Mouse (Mus musculus) MEL (cell line): ENCODE data around the gene Bmper.

ENCODE experiments used
- CTCF ChIP-seq, 3 experiments: IDR thresholded peaks in 2 of 3; conservative IDR thresholded peaks in 1 of 3; 2 replicates each; pipeline ENCODE4 v1.5.1; 2011 to 2012; ENCODE audit warnings: low read length in 3 of 3, low read depth in 2 of 3, mild to moderate bottlenecking in 2 of 3, improper control_type of control experiment in 1 of 3, inconsistent platforms in 1 of 3, mixed read lengths in 1 of 3, moderate library complexity in 1 of 3; ENCODE audit not compliant: control insufficient read depth in 1 of 3, insufficient read depth in 1 of 3, poor library complexity in 1 of 3, severe bottlenecking in 1 of 3
- HCFC1 ChIP-seq: IDR thresholded peaks from 2 replicates; pipeline ENCODE4 v1.6.1; 2012; ENCODE audit warnings: low read depth, mild to moderate bottlenecking, inconsistent platforms, low read length, improper control_type of control experiment, moderate library complexity
- MAFK ChIP-seq: IDR thresholded peaks from 2 replicates; pipeline ENCODE4 v1.6.1; 2011; ENCODE audit warnings: low read depth, mild to moderate bottlenecking, low read length, improper control_type of control experiment, borderline replicate concordance
- POLR2A ChIP-seq, 2 experiments: IDR thresholded peaks; 2 replicates each; pipeline ENCODE4 v1.6.1; 2011 to 2012; ENCODE audit warnings: low read length in 2 of 2, mild to moderate bottlenecking in 2 of 2, control low read depth in 1 of 2, improper control_type of control experiment in 1 of 2, low read depth in 1 of 2, moderate library complexity in 1 of 2; ENCODE audit not compliant: control insufficient read depth in 1 of 2, insufficient read depth in 1 of 2, poor library complexity in 1 of 2
- POLR2AphosphoS5 ChIP-seq: IDR thresholded peaks from 2 replicates; pipeline ENCODE4 v1.6.1; 2012; ENCODE audit warnings: low read depth, borderline replicate concordance, mild to moderate bottlenecking, inconsistent platforms, low read length, moderate library complexity, mixed read lengths
- USF1 ChIP-seq: IDR thresholded peaks from 2 replicates; pipeline ENCODE4 v1.6.1; 2014; ENCODE audit warnings: low read depth, mild to moderate bottlenecking, inconsistent platforms, low read length, improper control_type of control experiment, moderate library complexity

GRCm38 (mm10) chr9:23187181-23187580 is 35.7 kb upstream of the Bmper start:
- TF ChIP-seq MAFK (no peak), POLR2A (IDR thresholded peaks at IDR 0.05; ENCODE audit: control insufficient read depth in 1 of 2, insufficient read depth in 1 of 2, low read depth in 1 of 2, low read length in 2 of 2, poor library complexity in 1 of 2) (no peak), USF1 (no peak), POLR2AphosphoS5 (no peak), HCFC1 (no peak), CTCF (IDR thresholded peaks at IDR 0.05 in 2 of 3, conservative IDR thresholded peaks at IDR 0.05 in 1 of 3; ENCODE audit: control insufficient read depth in 1 of 3, insufficient read depth in 1 of 3, low read depth in 2 of 3, low read length in 3 of 3, poor library complexity in 1 of 3, severe bottlenecking in 1 of 3) (no peak)
